Mouse (Mus musculus) hindbrain, embryonic 14.5 days (tissue): ENCODE measurements around the gene Cep126. TPM values are rescaled to one million over a fixed set of nuclear protein-coding genes. Genes with fewer than 3 reads are reported as not detected.

ENCODE experiments used
- ATAC-seq: fragments of 200-750 bp; cut with Nextera tagmentation; 2 replicates; pipeline ENCODE4 v1.8.0; 2017; ENCODE audit warnings: moderate number of reproducible peaks, mild to moderate bottlenecking, moderate TSS enrichment, moderate library complexity; ENCODE audit not compliant: low FRiP score
- DNase-seq: peaks from one replicate; pipeline ENCODE4 v3.0.0-alpha.2; 2015; ENCODE audit warnings: low spot score
- H3K27ac ChIP-seq: fragments of 300-500 bp; sonication (generic); 2 replicates; pipeline ENCODE4 v1.5.1; 2014; ENCODE audit warnings: mild to moderate bottlenecking, moderate library complexity
- H3K27me3 ChIP-seq: fragments of 300-500 bp; sonication (generic); 2 replicates; pipeline ENCODE4 v1.6.1; 2014; ENCODE audit warnings: mild to moderate bottlenecking, low read length, mixed read lengths; ENCODE audit not compliant: control insufficient read depth, insufficient read depth
- H3K36me3 ChIP-seq: fragments of 300-500 bp; sonication (generic); replicated peaks from 2 replicates; pipeline ENCODE4 v1.6.1; 2014; ENCODE audit not compliant: control insufficient read depth, insufficient read depth
- H3K4me1 ChIP-seq: fragments of 300-500 bp; sonication (generic); replicated peaks from 2 replicates; pipeline ENCODE4 v1.6.1; 2014; ENCODE audit warnings: antibody characterized with exemption, low read length, mixed read lengths; ENCODE audit not compliant: control insufficient read depth, insufficient read depth
- H3K4me2 ChIP-seq: fragments of 300-500 bp; sonication (generic); replicated peaks from 2 replicates; pipeline ENCODE4 v1.6.1; 2014; ENCODE audit warnings: mild to moderate bottlenecking, moderate library complexity
- H3K4me3 ChIP-seq: fragments of 300-500 bp; sonication (generic); replicated peaks from 2 replicates; pipeline ENCODE4 v1.5.1; 2014; ENCODE audit warnings: mild to moderate bottlenecking, low read length
- H3K9ac ChIP-seq: fragments of 300-500 bp; sonication (generic); 2 replicates; pipeline ENCODE4 v1.6.1; 2014
- H3K9me3 ChIP-seq: fragments of 300-500 bp; sonication (generic); 2 replicates; pipeline ENCODE4 v1.6.1; 2016; ENCODE audit warnings: low read length; ENCODE audit not compliant: control insufficient read depth
- WGBS: fragments of 180-500 bp; shearing (Covaris S2); extraction: QIAGEN DNeasy Blood & Tissue Kit; methylation state at CpG from one replicate; pipeline ENCODE4 v1.1.7; 2014; 5-methylcytosine and 5-hydroxymethylcytosine counted together
- polyA plus RNA-seq: library from polyadenylated mRNA; unstranded; fragments of >200 nt; fragmentation: Nextera tagmentation; extraction: Ambion mirVana; gene quantifications from 2 replicates; pipeline ENCODE4 v1.2.1, GENCODE M21; 2014

Cep126 gene
- polyA plus RNA-seq, 1 experiment from 2014 or later = 5.8 TPM

DNA sequence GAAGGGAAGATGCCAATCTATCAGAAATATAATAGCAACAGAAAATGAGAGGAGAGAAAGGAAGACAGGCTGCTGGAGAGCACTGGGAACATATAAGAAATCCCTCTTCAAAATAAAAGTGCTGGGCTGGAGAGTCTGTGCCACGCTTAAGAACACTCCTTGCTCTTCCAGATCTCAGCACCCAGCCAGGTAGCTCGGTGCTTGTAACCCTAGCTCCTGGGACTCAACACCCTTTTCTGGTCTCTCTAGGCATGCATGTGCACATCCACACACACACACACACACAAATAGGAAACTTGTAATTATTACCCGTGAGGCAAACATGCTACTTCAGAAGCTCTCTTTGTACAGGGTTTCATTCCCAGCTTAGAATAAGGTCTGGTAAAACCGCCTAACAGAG is 99.0 kb downstream of the Cep126 start:
- Histone ChIP-seq H3K27me3 (no peaks in the 10 kb centered on the region), H3K4me1 (no peaks in the 10 kb centered on the region), H3K9me3 (no peaks in the 10 kb centered on the region), H3K4me2 (no peak overlapping the region), H3K36me3 (no peaks in the 10 kb centered on the region), H3K27ac (no peak overlapping the region), H3K4me3 (no peak overlapping the region), H3K9ac (no peak overlapping the region)
- DNase-seq (no peak), ATAC-seq (no peak)
- WGBS = 72% methylated on average over 4 of the region's 4 CpGs

DNA sequence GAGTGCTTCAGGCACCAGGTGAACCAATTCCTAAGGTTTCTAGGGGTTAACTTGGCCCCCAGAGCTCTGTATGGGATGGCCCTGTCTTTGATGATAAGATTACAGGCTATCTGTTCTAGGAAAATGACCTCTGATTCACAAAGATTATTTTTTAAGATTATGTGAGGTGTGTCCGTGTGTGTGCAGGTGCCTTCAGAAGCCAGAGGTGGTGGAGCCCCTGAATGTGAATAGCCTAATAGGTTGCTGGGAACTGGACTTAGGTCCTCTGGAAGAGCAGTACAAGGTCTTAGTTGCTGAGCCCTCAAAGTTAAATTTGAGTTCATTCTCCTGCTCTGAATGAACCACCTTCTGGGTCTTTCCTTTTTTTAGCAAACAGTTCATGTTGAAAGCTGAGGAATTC is 100.0 kb downstream of the Cep126 start:
- Histone ChIP-seq H3K27ac (no peak overlapping the region), H3K9me3 (no peaks in the 10 kb centered on the region), H3K4me1 (no peaks in the 10 kb centered on the region), H3K36me3 (no peaks in the 10 kb centered on the region), H3K9ac (no peak overlapping the region), H3K27me3 (no peaks in the 10 kb centered on the region), H3K4me2 (no peak overlapping the region), H3K4me3 (no peak overlapping the region)
- no peak for ATAC-seq
- no peak for DNase-seq
- 82% methylated on average over 1 of the region's 1 CpGs for WGBS

DNA sequence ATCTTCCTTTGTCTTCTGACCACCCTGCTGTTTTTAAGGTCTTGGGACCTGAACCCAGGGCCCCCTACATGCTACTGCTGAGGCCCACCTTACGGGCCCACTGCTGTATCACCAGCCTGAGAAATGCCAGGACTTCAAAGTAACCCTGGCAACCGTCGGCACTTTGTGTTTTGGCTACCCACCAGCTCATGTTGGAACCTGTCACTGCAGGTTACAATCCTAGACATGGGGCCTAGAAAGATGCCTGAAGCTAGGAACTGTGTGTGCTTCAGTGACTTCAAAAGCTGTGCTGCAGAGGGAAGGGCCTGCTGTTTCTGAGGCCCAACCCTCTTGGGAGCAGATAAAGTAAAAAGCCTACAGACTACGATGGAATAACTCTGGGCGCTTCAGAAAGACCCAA is 101.2 kb downstream of the Cep126 start:
- no peak overlapping the region for H3K4me2 ChIP-seq
- H3K27me3 ChIP-seq = no peaks in the 10 kb centered on the region
- ATAC-seq (0 out of 2 replicates have a peak, but pooled peaks have one; percentile 24), DNase-seq (no peak)
- no peak overlapping the region for H3K27ac ChIP-seq
- H3K4me3 ChIP-seq = no peak overlapping the region
- WGBS = 75% methylated on average over 5 of the region's 5 CpGs
- H3K9me3 ChIP-seq = no peaks in the 10 kb centered on the region
- H3K36me3 ChIP-seq = no peaks in the 10 kb centered on the region
- H3K9ac ChIP-seq = no peak overlapping the region
- no peaks in the 10 kb centered on the region for H3K4me1 ChIP-seq

Other genes with a start within 250 kb of the Cep126 start
- gene Yap1, start 129.7 kb downstream of the Cep126 start, polyA plus RNA-seq = 9.5 and 10.1 TPM in 2 replicates
- 18.3 and 19.5 TPM in 2 replicates for gene Cfap300, start 91.5 kb downstream of the Cep126 start, polyA plus RNA-seq